Mouse (Mus musculus) myocyte (in vitro differentiated cells): Measurements from ENCODE around the gene Hnf4a.

Source experiments
- MYOG ChIP-seq, 3 experiments: IDR thresholded peaks; one replicate each; pipeline ENCODE4 v1.6.1; 2011; ENCODE audit warnings: control low read depth in 2 of 3, low read depth in 2 of 3, mild to moderate bottlenecking in 2 of 3; ENCODE audit not compliant: insufficient read length in 2 of 3, control insufficient read depth in 1 of 3, insufficient read depth in 1 of 3
- POLR2A ChIP-seq: IDR thresholded peaks from one replicate; pipeline ENCODE4 v1.6.1; 2011; ENCODE audit warnings: low read depth, mild to moderate bottlenecking, control low read depth, moderate library complexity; ENCODE audit not compliant: insufficient read length
- TCF12 ChIP-seq: IDR thresholded peaks from one replicate; pipeline ENCODE4 v1.6.1; 2011; ENCODE audit warnings: mild to moderate bottlenecking, control low read depth; ENCODE audit not compliant: poor library complexity, insufficient read depth, severe bottlenecking

- no peak for TF ChIP-seq MYOG (IDR thresholded peaks at IDR 0.05; ENCODE audit: control insufficient read depth in 1 of 3, insufficient read depth in 1 of 3, insufficient read length in 2 of 3, low read depth in 2 of 3)
- no peak for TF ChIP-seq POLR2A
- TF ChIP-seq TCF12 = no peak
These were observed 76.8 kb downstream of the Hnf4a start for GRCm38 (mm10) chr2:163583226-163584087.
